Mouse (Mus musculus): ENCODE measurements around the gene Ahsa1. TPM values are rescaled to one million over a fixed set of nuclear protein-coding genes. Genes with fewer than 3 reads are reported as not detected.
"Not testable (repeated sequence)": the region's sequence is repeated elsewhere in the genome, so short reads cannot be mapped to it uniquely, and the experiment has no call there.

Gene Ahsa1
- 100 to 1,000 TPM; 119 to 129 TPM for total RNA-seq (2021)
- long read RNA-seq, experiment 1, transcript Ahsa1-201 (9 exons, 1,377 nt): major isoform, 108 of 111 reads
- long read RNA-seq, experiment 1, partial matches to known transcripts: 0 of 111 reads
- long read RNA-seq, experiment 1, other reads (novel, unspliced or antisense): 3 of 111 reads
- long read RNA-seq, experiment 2, transcript Ahsa1-201 (9 exons, 1,377 nt): major isoform, 153 of 172 reads
- long read RNA-seq, experiment 2, partial matches to known transcripts: 7 of 172 reads
- long read RNA-seq, experiment 2, other reads (novel, unspliced or antisense): 10 of 172 reads

DNA sequence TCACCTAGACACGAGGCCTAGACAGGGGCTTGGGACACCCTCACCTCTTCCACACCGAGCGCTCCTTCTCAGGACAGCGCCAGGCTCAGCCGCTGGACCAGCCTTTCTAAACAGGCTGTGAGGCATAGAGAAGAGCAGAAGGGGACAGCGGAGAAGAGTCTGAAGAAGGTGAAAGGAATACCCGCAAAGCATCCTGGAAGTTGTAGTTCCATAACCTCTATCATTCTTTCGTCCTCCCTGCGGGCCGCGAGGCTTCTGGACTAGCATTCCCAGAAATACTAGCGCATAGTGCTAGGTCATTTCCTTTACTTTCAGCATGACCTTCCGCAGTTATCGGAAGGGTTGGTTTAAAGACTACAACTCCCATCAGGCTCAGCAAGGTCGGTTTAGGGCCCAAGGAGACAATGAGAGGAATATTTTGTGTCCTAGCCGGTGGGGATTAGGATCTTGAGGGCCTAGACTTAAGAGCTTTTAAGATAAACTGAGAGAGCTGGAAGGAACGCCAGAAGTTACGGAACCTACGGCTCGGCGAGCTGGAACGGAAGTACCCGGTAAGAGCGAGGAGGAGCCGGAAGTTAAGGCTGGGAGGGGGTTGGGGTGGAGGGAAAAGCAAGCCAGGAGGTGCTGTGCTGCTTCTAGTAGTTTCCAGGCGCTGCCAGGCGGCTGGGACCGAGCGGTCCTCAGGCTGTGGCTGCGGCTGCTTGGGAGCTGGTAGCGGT is at the start of gene Ahsa1, which contains the start of gene Vipas39:
Ahsa1 (plus strand) TSS at position 372 of the 719 bp plus-strand sequence.
Vipas39 (minus strand) TSS at position 149 of the 719 bp plus-strand sequence.
- DNase-seq (ENCODE audit: low spot score in 2 of 2): peak; percentile 19 to 74

DNA sequence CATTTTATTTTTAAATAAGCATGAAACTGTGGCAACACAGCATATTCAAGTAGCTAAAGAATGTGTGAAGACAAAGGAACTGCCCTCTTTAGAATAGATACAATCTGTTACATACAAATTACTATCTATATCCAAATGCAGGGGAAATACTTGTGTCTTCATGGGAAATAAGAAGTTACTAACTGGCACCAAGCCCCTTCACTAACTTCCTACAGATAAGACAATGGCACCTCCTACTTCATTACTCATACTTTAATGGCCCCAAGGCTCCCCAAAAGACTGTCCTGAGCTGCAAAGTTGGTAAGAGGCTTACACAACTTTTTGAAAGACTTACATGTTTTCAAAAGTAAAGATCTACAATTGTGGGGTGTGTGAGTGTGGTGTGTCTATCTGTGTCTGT is 48.7 kb upstream of the Ahsa1 start:
- no peak for DNase-seq (ENCODE audit: low spot score in 2 of 2)

DNA sequence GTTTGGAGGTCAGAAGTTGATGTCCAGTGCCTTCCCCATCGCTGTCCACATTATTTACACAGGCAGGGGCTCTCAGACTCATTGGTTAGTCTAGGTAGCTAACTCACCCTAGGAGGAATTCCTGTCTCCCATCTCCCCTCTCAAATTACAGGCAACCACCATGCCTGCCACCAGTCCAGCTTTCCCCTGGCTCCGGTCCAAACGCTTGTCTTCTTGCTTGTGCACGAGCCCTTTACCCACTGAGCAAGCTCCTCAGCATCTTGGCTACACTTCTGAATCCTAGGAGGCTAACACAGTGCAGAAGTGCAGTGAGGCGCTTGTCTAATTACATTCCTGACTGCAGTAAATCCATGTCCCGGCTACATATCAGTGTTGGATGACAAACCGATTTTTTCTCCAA is 46.9 kb upstream of the Ahsa1 start:
- no peak for DNase-seq (ENCODE audit: low spot score in 2 of 2)

DNA sequence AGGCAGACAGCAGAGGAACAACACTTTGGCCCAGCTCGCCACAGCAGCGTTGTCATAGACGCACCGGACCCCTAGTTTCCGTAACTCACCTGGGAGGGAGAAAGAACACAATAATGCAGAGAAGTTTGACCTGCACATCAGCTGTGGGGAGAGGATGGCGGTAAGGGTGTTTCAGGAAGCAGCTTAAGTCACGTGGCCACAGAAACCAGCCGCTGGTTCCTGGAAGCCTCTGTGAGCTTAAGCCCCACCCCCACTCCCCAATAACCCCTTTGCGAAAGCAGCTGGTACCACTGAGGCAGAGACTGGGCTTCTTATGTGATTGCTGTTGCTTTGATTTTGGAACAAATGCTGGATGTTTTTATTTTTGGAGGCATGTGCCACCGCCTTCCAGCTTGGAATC is 41.3 kb upstream of the Ahsa1 start:
- DNase-seq (ENCODE audit: low spot score in 2 of 2): no peak

DNA sequence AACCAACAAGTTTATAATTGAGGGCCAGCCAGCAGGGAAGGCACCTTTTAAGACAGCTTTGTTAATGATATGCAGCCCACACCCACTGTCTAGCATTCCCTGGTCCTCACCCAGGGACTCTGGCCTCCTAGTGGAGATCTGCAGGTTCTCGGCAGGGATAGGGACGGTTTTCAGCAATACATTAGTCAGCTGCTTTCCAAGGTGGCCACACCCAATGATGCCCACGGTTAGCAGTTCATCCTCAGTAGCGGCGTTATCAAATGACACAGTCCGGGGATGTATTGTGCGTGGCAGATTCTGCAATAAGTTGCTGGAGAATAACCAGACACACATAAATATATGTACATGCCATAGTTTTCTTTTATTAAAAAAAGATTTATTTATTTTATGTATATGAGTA is 39.5 kb upstream of the Ahsa1 start:
- no peak for DNase-seq (ENCODE audit: low spot score in 2 of 2)

DNA sequence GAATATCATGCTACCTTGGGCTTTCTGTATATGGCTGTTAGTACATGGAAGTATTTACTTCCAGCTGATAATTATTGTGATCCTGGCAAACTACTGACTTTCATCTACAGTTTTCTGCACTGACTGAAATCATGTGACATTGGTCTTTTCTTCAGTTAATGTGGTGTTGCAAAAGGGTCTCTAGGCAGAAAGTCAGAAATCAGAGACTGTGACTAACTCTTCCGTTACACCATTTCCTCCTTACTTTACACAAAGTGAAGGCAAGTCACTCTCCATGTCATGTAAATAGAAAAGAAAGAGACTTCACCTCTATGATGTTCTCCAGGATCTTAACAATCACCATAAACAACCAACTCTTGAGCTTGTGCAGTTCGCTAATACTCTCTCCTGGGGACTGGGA is 36.6 kb upstream of the Ahsa1 start:
- no peak for DNase-seq (ENCODE audit: low spot score in 2 of 2)

DNA sequence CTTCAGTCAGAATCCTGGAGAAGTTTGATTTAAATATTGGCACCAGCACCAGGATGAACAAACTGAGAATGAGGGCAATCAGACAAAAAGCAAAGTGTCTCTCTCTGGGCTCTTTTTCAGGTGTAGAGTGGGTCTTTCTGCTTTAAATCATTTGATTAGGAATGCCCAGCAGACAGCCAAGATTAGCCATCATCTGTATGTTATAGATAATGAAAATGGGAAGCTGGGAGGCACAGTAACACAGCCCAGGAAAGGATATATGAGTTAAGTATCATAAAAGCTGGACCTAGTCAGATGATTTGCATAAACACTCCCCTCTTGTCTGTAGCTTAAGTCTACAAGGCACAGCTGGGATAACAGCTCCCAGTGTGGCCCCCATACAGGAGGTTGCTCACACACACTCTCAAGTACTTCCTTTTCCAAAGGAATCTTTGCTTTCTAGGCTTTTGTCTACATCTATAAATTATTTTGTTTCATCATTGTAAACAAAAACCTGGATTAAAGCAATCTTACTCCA is 35.8 kb upstream of the Ahsa1 start:
- DNase-seq (ENCODE audit: low spot score in 2 of 2): no peak

DNA sequence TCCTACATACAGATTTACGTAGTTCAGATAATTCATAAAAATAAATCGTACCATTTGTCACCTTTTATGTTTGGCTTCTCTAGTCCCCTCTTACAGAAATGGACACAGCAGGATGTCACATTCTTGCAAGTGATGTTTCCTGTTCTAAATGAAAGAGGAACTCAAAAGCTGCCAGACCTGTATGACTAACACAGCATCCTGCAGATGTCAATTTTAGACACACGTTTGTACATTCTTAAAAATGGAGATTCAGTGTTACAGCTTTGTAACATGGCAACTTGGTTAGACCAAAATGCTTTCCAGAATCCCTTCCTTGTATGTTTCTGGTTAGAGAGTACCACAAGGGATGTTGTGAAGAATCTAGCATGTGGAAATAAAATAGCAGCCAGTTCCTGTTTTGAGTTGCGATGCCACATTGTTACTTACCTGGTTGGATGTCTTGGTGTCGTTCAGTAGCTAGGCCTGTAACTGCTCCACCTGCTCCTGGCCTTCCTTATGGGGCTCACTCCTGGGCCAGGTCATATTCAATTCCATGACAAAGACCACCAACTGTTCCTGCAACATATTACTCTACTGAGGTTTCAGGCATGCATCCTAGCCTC is 29.3 kb upstream of the Ahsa1 start:
- DNase-seq (ENCODE audit: low spot score in 2 of 2): no peak

DNA sequence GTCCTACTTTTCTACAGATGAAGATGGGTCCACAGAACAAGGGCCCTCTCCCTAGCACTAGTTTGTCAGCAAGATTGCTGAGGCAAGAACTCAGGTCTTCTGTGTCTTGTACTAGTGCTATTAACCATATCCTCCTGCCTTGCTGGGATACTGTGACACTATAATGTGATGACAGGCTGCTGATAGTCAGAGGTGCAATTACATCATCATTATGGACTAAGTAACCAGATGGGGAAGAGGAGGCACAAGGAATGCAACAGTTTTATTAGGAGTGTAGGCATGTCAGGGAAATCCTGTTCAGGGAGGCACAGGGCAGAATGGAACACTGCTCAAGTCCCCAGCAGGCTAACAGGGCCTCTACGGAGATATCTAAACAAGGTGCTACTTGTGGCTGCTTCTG is 27.6 kb upstream of the Ahsa1 start, which contains the start of gene Noxred1:
Noxred1 (minus strand) TSS at position 101 of the 400 bp plus-strand sequence.
- DNase-seq (ENCODE audit: low spot score in 2 of 2): no peak

DNA sequence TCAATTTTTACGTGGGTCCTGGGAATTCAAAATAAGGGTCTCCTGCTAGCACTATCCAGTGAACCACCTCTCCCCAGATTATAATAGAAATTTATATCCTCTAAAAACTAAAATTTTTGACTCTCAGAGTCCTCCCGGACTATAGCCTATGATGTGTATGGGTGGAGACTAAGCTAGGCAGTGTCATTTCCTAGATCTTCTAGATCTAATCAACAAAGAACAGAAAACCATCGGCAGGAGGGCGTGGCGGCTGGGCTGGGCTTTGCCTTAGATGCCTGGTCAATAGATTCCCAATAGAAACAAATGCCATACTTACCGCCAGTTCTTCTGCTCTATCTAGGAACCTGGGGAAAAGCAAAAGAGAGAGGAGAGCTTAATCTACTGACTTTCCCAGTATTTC is 16.1 kb upstream of the Ahsa1 start:
- no peak for DNase-seq (ENCODE audit: low spot score in 2 of 2)

DNA sequence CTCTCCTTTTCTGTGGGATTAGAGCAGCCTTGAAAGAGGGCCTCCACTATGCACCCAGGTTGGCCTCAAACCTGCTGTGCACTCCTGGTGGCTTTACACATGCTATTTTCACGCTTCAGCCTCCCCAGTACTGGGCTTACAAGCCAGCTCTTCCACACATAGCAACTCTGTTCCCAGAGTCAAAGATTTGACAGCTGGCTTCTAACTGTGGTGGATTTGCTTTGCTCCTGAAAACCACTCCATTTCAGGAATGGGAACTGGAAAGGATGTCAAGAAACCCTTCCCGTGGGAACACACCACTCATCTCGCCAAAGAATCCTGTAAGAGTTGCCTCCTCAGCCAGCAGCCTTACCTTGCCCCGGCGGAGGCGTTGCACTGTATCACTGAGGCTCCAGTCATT is 12.4 kb upstream of the Ahsa1 start:
- no peak for DNase-seq (ENCODE audit: low spot score in 2 of 2)

DNA sequence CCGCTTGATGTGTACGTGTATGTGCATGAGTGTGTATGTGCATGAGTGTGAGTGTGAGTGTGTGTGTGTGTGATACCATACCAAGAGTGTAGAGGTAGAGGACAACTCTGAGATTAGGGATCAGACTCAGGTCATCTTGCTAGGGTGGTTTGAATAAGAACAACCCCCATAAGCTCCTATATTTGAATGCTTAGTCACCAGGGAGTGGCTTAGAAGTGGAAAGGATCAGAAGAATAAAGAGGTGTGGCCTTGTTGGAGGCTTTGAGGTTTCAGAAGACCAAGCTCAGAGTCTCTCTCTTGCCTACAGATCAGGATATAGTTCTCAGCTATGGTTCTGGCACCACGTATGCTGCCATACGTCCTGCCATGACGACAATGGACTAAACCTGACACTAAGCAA is 9.7 kb upstream of the Ahsa1 start:
- no peak for DNase-seq (ENCODE audit: low spot score in 2 of 2)

DNA sequence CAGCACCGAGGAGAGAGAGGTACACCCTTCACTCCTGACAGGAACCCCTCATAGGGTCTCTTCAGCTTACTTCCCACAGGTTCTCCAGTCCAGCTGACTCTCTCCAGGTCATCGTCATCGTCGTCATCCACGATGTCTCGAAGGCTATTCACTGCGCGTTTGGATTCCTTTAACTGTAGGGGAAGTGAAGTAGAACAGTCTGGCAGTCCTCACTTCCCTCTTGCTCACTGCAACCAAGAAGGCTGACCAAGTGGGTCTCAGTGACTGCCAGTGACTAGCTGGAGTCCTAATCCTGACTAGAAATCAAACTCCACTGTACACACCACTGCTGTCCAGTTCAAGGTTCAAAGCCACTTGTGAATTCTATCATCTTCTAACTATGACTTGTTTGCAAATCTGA is 5.7 kb upstream of the Ahsa1 start:
- DNase-seq (ENCODE audit: low spot score in 2 of 2): no peak

DNA sequence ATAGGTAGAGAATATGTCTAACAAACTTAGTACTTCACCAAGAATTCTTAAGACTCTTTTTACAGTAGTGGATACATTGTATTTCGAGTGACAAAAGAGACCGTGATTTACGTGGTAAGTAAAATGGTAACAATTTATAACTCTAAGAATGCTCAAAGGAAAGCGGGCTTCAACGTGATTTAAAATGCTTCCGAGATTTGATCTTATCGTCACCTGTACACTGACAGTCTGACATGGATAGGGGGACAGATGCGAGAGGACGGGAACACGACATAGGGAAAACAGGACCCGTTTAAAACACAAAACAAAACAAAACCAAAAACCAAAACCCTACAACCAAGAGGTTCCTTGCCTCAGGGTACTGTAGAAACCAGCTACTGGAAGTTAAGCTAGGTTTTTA is 835 bp upstream of the Ahsa1 start:
- no peak for DNase-seq (ENCODE audit: low spot score in 2 of 2)

DNA sequence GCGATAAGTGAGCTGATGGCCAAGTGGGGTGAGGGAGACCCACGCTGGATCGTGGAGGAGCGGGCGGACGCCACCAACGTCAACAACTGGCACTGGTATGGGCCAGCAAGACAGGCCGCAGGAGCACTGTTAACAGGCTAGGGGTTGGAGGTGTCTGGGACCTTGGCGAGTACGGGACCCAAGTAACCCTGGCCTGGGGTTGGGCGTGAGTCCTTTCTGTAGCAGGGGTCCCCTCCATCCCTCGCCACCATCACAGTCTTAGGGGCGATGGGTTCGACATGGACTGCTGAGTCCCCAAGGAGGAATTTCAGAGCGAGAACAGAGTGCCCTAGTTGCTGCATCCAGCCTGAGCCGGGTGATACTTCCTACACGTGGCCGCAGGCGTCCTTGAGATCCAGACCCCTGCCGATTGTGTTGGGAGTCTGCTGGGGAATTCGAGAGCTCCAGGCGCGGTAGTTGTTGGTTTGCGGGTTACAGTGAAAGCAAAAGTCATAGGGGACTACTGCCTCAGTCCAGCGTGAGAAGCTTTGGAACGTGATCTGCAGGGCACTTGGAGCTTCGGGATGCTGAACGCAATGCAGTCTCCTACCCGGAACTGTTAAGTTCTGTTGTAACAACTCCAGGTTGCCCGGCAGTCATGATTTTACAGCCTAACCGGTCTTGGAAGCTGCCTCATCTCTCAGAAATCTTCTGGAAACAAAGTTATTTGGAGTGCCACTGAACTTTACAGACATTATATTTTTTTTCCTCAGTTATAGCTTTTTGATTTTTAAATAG is 736 bp downstream of the Ahsa1 start:
- peak in 1 of 2 experiments; percentile 34 for DNase-seq (ENCODE audit: low spot score in 2 of 2)

DNA sequence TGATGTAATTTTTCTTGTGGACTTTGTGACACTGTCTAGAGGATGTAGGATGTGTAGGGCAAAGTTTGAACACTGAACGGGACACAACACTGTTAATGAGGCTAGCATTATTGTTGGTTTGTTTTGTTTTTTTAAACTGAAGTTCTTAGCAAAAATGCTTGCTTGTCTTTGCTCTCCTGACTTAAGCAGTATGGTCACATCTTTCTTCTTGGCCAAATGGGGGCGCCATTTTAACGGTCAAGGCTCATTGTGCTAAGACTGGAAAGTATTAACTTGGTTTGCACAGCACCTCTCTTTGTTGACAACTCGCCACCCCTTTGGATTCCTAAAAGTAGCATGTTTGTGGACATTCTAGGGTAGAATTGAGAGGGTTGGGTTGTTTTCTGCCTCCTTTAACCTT is 1.4 kb downstream of the Ahsa1 start:
- no peak for DNase-seq (ENCODE audit: low spot score in 2 of 2)

DNA sequence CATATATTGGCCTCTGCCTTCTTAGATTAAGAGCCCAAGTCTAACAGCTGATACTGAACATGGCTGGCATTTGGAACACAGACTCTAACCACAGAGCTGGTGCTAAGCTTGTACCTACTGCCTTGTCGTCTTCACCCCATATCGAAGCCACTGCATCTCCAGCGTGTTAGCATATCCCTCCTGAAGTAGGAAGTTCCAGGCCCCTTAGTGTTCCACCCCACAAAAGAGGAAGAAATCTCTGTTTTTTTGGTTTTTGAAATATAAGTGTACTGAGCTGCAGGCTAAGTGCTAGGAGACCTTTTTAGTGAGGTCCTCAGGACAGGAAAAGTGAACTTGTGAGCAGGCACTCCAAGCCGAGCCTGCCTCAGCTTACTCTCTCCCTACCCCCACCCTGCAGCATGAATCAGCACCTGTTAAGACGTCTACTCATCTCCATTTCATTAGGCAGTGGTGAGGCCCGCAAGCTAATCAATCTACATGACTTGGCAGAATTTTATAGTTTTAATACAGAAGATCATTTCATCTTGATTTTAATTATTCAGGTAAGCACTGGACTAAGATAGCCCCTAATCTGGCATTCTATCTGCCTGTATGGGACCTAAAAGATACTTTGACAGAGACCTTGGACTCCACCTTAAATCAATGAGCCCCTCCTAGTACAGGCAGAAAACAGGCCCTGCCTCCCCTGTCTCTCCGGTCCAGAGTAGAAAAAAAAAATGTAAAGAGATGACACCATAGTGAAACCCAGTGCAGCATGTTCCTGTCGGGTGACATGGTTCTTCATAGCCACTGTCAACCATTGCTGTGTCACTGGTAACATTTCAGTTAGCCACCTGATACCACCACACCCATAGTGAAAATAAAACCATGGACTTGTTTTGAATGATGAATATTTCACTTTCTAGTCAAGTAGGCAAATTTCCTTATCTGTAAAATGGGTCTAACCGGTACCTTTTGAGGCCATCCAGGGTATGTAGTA is 8.9 kb downstream of the Ahsa1 start:
- DNase-seq (ENCODE audit: low spot score in 2 of 2): no peak

DNA sequence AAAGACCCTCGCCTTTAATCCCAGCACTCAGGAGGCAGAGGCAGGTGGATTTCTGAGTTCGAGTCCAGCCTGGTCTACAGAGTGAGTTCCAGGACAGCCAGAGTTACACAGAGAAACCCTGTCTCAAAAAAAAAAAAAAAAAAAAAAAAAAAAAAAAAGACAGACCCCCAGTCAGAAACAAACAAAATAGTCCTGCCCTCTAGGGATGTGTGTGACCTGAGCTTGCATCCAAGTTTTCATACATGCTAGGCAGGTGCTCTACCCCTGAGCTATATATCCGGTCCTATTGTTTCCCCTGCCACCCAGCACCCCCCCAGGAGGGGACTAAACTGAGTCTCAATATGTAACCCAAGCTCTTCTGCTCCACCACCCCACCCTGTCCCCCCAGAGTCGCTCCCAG is 11.0 kb downstream of the Ahsa1 start:
- not testable (repeated sequence) for DNase-seq (ENCODE audit: low spot score in 2 of 2)

DNA sequence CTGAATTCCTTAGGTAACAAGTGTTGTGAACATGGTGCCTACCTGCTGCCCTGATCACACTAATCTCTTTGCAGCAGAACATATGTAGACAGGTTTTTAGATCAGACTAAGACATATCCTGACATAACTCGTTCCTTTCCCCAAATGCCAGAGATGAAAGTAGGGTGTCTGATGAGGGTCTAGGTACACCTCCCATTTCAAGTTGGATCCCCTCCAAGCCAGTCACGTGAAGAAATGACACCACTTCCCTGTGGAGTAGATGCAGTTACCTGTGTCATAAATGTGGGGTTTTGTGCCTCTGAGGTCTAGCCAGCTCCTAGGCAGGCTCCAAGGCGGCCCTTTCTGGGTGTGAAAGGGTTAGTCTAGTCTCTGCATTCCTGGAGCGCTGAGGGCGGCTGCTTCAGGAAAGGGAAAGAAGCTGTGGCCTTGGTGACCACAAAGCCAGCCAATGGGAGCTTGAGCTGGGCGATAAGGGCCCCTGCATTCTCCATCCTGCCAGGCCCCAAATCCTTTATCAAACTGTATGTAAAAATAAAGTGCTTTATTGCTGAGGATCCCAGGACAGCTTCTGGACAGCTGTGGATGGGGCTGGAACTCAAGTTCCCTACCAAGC is 11.9 kb downstream of the Ahsa1 start:
- DNase-seq (ENCODE audit: low spot score in 2 of 2): peak in 1 of 2 experiments; percentile 12

DNA sequence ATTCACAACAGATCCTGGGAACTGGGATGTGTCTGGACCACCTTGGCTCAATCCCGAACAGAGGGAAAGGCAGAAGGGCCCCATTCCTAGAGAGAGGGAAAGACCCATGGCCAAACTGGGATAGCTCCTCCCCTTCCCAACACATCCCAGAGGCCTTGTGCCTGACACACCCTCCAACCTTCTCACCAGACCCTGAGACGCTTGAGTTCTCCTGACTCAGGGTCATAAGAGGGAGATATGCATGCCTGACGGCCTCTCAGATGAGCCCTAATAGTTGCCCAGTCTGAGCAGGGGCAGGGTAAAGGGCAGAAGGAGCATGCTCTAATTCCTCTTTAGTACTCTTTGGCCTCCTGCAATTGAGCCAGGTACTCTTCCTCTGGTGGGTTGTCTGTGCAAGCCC is 13.1 kb downstream of the Ahsa1 start:
- DNase-seq (ENCODE audit: low spot score in 2 of 2): no peak

Data from adrenal gland, postnatal 4 days (tissue).